Mouse (Mus musculus): Measurements from ENCODE around the gene Kcnq5.

GRCm38 (mm10) chr1:21927182-21927581 is 34.6 kb downstream of the Kcnq5 start:
- TF ChIP-seq GATA1 (IDR thresholded peaks at IDR 0.05; ENCODE audit: borderline replicate concordance, low read length), result no peak
- no peak for TF ChIP-seq FLI1 (IDR thresholded peaks at IDR 0.05; ENCODE audit: low read length)
